Mouse (Mus musculus): ENCODE results near the gene Dusp6. TPM values are rescaled to one million over a fixed set of nuclear protein-coding genes. Genes with fewer than 3 reads are reported as not detected.

Gene Dusp6
- polyA plus RNA-seq, 1 experiment, result 50.9 TPM

DNA sequence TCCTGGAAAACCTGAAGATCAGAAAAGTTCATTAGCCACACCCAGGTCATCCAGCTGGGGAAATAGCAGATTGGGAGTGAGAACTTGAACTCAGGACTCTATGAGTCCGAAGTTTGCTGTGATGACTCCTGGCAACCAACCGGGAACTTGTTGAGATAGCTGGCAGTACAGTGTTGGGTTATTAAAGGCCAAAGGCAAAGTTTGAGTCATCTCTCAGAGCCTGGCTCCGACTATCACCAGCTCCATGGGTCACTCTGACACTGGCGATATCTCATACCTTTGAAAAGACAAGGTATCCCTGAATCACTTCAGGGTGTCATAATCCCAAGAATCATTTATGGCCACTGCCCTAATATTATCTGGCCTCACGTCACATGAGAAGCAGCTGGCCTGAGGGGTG lies 36.2 kb upstream of the Dusp6 start:
- TF ChIP-seq EP300 (IDR thresholded peaks at IDR 0.05; ENCODE audit: insufficient read depth, low read depth, low read length) (no peak), POLR2A (IDR thresholded peaks at IDR 0.05; ENCODE audit: insufficient read depth, low read length) (no peak), CTCF (IDR thresholded peaks at IDR 0.05; ENCODE audit: low read depth, low read length) (no peak)
- Histone ChIP-seq H3K27me3 (ENCODE audit: control insufficient read depth, insufficient read depth, low read length, poor library complexity, severe bottlenecking) (no peaks in the 10 kb centered on the region), H3K4me1 (ENCODE audit: control insufficient read depth, insufficient read depth, low read length) (no peaks in the 10 kb centered on the region), H3K9ac (ENCODE audit: low read depth, poor library complexity, severe bottlenecking) (no peak overlapping the region), H3K27ac (ENCODE audit: insufficient read depth, low read length) (no peak overlapping the region), H3K4me3 (ENCODE audit: low read depth, low read length) (no peak overlapping the region), H3K9me3 (replicated peaks; ENCODE audit: control insufficient read depth, insufficient read depth, low read length, poor library complexity, severe bottlenecking) (no peaks in the 10 kb centered on the region), H3K36me3 (ENCODE audit: control insufficient read depth, insufficient read depth, low read length, poor library complexity, severe bottlenecking) (no peaks in the 10 kb centered on the region)

DNA sequence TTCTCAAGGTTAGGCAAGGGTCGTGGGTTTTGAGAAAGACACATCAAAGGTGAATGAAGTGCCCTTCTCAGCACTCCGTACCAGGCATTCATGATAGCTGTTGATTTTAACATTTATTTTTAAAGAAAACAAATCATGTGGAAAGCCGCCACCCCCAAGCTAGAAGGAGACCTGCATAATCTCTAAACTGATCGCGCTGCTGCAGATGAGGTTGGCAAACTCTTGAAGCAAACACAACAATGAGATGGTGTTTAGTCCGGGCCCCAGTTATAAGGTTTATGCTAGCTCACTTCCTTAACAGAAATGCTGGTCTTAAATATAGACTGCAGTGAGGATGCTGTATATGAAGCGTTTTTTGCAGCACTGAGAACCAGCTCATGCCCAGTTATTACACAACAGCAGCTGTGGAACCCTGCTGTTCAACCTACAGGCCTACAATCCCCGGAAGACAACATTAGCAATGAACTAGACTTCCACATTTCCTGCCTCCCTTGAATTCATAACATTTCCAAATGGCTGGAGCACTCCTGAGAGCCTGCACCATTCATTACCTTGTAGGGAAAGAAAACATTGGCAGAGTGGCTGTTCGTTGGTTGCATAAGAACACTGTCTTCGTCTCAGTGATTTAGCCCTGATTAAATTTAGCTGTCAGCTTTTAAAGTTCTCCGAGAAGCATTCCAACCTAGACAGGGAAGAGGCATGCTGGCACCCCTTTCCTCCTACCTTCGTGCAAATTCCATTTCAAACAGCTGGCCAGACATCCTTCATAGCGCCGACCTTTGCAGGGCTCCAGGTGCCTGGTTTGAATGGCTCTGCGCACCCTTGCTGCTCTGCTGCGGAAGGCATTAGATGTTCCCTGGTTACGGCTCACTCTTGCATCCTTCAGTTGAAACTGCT lies 34.8 kb upstream of the Dusp6 start:
- H3K4me3 ChIP-seq (ENCODE audit: low read depth, low read length), result no peak overlapping the region

DNA sequence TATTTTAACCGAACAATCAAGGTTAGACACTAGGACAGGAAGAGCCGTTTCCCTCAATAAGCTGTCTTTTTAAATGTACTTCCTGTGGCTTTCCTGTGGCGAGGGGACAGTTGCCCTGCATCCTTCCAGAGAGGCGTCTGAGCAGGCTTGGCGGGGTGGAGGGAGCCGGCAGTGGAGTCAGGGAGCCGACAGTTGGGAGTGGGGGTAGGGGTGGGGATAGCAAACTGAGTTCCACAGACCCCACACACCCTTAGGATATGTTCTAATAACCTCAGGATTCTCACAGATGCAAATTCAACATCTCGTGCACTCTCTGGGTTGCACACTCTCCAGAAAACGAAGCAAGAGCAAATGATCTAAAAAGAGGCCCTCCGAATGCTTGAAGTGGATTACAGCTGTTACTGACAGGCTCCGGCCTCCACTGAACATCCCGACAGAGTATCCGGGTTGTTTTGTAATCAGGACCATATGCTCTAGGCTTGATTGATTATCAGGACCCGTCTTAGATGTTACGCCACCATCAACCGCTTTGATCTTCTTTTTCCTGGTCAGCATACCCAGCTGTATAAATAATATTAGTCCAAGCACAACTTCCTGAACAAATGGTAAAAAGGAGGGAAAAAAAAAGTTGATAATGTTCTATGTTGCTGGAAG lies 33.9 kb upstream of the Dusp6 start:
- H3K9me3 ChIP-seq (replicated peaks; ENCODE audit: control insufficient read depth, insufficient read depth, low read length, poor library complexity, severe bottlenecking), result no peaks in the 10 kb centered on the region
- H3K36me3 ChIP-seq (ENCODE audit: control insufficient read depth, insufficient read depth, low read length, poor library complexity, severe bottlenecking), result no peaks in the 10 kb centered on the region
- 0 out of 2 replicates have a peak overlapping the region, but pooled peaks have one; percentile 14 for H3K4me3 ChIP-seq (ENCODE audit: low read depth, low read length)
- H3K27ac ChIP-seq (ENCODE audit: insufficient read depth, low read length), result no peak overlapping the region
- H3K4me1 ChIP-seq (ENCODE audit: control insufficient read depth, insufficient read depth, low read length), result no peaks in the 10 kb centered on the region
- no peak overlapping the region for H3K9ac ChIP-seq (ENCODE audit: low read depth, poor library complexity, severe bottlenecking)
- TF ChIP-seq CTCF (IDR thresholded peaks at IDR 0.05; ENCODE audit: low read depth, low read length) (no peak), POLR2A (IDR thresholded peaks at IDR 0.05; ENCODE audit: insufficient read depth, low read length) (no peak), EP300 (IDR thresholded peaks at IDR 0.05; ENCODE audit: insufficient read depth, low read depth, low read length) (no peak)
- no peaks in the 10 kb centered on the region for H3K27me3 ChIP-seq (ENCODE audit: control insufficient read depth, insufficient read depth, low read length, poor library complexity, severe bottlenecking)

More for the DNA sequence above, 34.8 kb upstream of the Dusp6 start:
- no peaks in the 10 kb centered on the region for H3K9me3 ChIP-seq (replicated peaks; ENCODE audit: control insufficient read depth, insufficient read depth, low read length, poor library complexity, severe bottlenecking)
- H3K27ac ChIP-seq (ENCODE audit: insufficient read depth, low read length), result no peak overlapping the region
- TF ChIP-seq EP300 (IDR thresholded peaks at IDR 0.05; ENCODE audit: insufficient read depth, low read depth, low read length) (no peak), POLR2A (IDR thresholded peaks at IDR 0.05; ENCODE audit: insufficient read depth, low read length) (no peak), CTCF (IDR thresholded peaks at IDR 0.05; ENCODE audit: low read depth, low read length) (no peak)
- no peaks in the 10 kb centered on the region for H3K36me3 ChIP-seq (ENCODE audit: control insufficient read depth, insufficient read depth, low read length, poor library complexity, severe bottlenecking)
- no peaks in the 10 kb centered on the region for H3K4me1 ChIP-seq (ENCODE audit: control insufficient read depth, insufficient read depth, low read length)
- no peaks in the 10 kb centered on the region for H3K27me3 ChIP-seq (ENCODE audit: control insufficient read depth, insufficient read depth, low read length, poor library complexity, severe bottlenecking)
- no peak overlapping the region for H3K9ac ChIP-seq (ENCODE audit: low read depth, poor library complexity, severe bottlenecking)

DNA sequence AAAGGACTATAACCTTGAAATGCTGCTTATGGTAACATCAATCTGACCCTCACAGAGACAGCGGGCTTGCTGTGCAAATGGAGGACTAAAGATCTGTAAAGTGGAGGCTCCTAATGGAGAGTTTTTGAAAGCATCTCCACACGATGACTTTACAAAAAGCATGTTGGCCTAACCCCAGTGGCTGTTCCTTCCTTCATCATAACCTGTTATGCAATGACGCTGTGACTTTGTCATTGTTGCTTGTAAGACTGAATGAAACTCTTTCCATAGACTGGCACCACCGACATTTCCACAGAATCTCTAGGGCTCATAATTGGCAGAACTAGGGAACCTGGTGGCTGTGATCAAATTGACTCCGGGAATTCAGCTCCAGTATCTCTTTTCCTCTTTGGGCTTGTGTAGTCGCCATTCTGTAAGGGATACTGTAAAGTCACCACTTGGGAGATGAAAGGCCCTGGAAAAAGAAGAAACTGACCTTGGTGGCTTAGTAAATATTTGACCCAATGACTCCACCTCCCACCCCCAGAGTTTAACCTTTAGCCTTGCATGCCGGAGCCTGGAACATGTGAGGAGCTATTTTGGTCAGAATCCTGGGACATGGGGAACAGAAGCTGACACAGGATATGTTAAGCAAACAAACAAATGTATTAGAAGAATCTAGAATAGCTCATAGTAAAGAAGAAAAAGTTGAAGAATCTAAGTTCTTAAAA lies 30.4 kb upstream of the Dusp6 start:
- Histone ChIP-seq H3K4me3 (ENCODE audit: low read depth, low read length) (no peak overlapping the region), H3K9me3 (replicated peaks; ENCODE audit: control insufficient read depth, insufficient read depth, low read length, poor library complexity, severe bottlenecking) (no peaks in the 10 kb centered on the region), H3K4me1 (ENCODE audit: control insufficient read depth, insufficient read depth, low read length) (no peaks in the 10 kb centered on the region), H3K36me3 (ENCODE audit: control insufficient read depth, insufficient read depth, low read length, poor library complexity, severe bottlenecking) (no peaks in the 10 kb centered on the region), H3K27me3 (ENCODE audit: control insufficient read depth, insufficient read depth, low read length, poor library complexity, severe bottlenecking) (no peaks in the 10 kb centered on the region), H3K9ac (ENCODE audit: low read depth, poor library complexity, severe bottlenecking) (no peak overlapping the region), H3K27ac (ENCODE audit: insufficient read depth, low read length) (no peak overlapping the region)
- TF ChIP-seq POLR2A (IDR thresholded peaks at IDR 0.05; ENCODE audit: insufficient read depth, low read length) (no peak), CTCF (IDR thresholded peaks at IDR 0.05; ENCODE audit: low read depth, low read length) (no peak), EP300 (IDR thresholded peaks at IDR 0.05; ENCODE audit: insufficient read depth, low read depth, low read length) (no peak)

DNA sequence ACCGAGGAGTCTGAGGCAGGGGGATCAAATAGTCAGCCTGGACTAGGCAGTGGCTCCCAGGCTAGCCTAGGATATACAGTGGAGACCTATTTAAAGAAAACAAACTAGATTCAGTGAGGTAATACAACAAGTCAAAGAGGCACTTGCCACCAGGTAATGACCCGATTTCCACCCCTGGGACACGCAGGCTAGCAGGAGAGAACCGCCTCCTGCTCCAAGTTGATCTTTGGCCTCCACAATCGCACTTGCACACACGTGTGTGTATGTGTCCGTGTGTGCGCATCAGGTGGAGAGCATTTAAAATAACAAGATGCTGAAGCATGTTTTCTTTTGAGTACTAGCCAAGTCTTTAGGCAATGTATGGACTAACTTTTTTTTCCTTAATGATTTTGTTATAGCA lies 28.7 kb upstream of the Dusp6 start:
- Histone ChIP-seq H3K9ac (ENCODE audit: low read depth, poor library complexity, severe bottlenecking) (no peak overlapping the region), H3K9me3 (replicated peaks; ENCODE audit: control insufficient read depth, insufficient read depth, low read length, poor library complexity, severe bottlenecking) (no peaks in the 10 kb centered on the region), H3K27me3 (ENCODE audit: control insufficient read depth, insufficient read depth, low read length, poor library complexity, severe bottlenecking) (no peaks in the 10 kb centered on the region), H3K4me3 (ENCODE audit: low read depth, low read length) (no peak overlapping the region), H3K27ac (ENCODE audit: insufficient read depth, low read length) (no peak overlapping the region), H3K4me1 (ENCODE audit: control insufficient read depth, insufficient read depth, low read length) (no peaks in the 10 kb centered on the region), H3K36me3 (ENCODE audit: control insufficient read depth, insufficient read depth, low read length, poor library complexity, severe bottlenecking) (no peaks in the 10 kb centered on the region)
- TF ChIP-seq EP300 (IDR thresholded peaks at IDR 0.05; ENCODE audit: insufficient read depth, low read depth, low read length) (no peak), POLR2A (IDR thresholded peaks at IDR 0.05; ENCODE audit: insufficient read depth, low read length) (no peak), CTCF (IDR thresholded peaks at IDR 0.05; ENCODE audit: low read depth, low read length) (no peak)

Measured in ES-Bruce4 (cell line).